ENCODE assay signal across 8 mouse cellular contexts in the genomic region with DNA sequence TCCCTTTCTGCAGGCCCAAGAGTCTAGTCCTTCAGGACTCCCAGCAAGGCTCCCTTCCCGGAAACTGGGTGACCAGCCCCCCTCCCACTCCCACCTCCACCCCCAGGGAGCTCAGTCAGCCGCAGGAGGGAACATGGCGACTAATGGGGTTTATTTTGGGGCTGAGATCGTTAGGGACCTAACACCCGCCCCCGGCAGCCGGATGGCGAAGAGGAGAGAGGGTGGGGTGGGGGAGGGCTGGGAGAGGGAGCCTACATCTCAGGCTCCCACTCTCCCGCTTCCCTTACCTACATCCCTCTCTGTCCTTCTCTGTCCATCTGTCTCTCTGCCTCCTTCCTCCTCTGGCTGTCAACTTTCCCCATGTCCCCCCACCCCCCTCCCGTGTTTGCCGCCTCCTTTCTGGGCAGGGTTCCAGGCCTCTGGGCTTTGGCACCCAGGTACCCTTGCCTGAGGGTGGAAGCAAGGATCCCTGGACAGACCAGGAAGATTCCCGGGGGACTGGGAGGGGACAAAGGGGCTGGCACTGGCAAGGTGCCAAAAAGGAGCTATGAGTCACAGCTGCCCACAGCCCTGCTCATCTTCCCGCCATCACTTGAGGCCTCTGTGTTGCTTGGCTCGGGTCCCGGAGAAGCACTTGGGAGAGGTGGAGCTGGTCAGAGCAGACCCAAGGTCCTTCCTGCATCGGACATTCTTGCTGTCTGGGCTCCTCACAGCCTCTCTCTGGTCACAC. TPM values are rescaled to one million over a fixed set of nuclear protein-coding genes. Genes with fewer than 3 reads are reported as not detected.
DNase-seq lines count a peak whose midpoint lies in the region; ATAC-seq and TF ChIP-seq lines count a peak whose summit lies in the region.

No protein-coding gene starts in this region.

- H3K4me2 ChIP-seq in forebrain, embryonic 13.5 days, result peak overlapping the region; percentile 96
- no peak overlapping the region for H3K4me2 ChIP-seq in forebrain, embryonic 11.5 days (ENCODE audit: low read depth, low read length, severe bottlenecking)
- H3K4me2 ChIP-seq in stomach, embryonic 15.5 days, result no peak overlapping the region
- no peak overlapping the region for H3K4me2 ChIP-seq in stomach, postnatal 0 days (replicated peaks; ENCODE audit: low read depth)
- peak overlapping the region; percentile 91 for H3K4me2 ChIP-seq in hindbrain, embryonic 16.5 days (ENCODE audit: low read length)

- H3K9ac ChIP-seq in forebrain, embryonic 13.5 days, result peak overlapping the region; percentile 79; the same call in 1 of the 2 replicates
- no peak overlapping the region for H3K9ac ChIP-seq in forebrain, embryonic 11.5 days (ENCODE audit: low read length)
- no peak overlapping the region for H3K9ac ChIP-seq in stomach, embryonic 15.5 days
- H3K9ac ChIP-seq in stomach, postnatal 0 days (ENCODE audit: low read length), result no peak overlapping the region
- peak overlapping the region; percentile 69 for H3K9ac ChIP-seq in hindbrain, embryonic 16.5 days (ENCODE audit: low read depth, low read length)

- no peak for ATAC-seq in forebrain, embryonic 13.5 days
- ATAC-seq in forebrain, embryonic 11.5 days (replicated peaks; ENCODE audit: low FRiP score), result no peak
- peak; percentile 23; the same call in 1 of the 2 replicates for ATAC-seq in stomach, embryonic 15.5 days (ENCODE audit: insufficient read depth, low FRiP score, low read depth)
- ATAC-seq in stomach, postnatal 0 days (ENCODE audit: low FRiP score, low TSS enrichment), result no peak
- no peak for ATAC-seq in hindbrain, embryonic 16.5 days

- intact Hi-C loops in heart, postnatal 14 days (cut with DNase I), result no loop called here

- TF ChIP-seq EP300 in stomach, postnatal 0 days (optimal IDR thresholded peaks at IDR 0.05), result no peak

- H3K27me3 ChIP-seq in forebrain, embryonic 13.5 days, result peaks cover 5% of the 10 kb centered on the region; the same call in 1 of the 2 replicates
- no peaks in the 10 kb centered on the region for H3K27me3 ChIP-seq in forebrain, embryonic 11.5 days (ENCODE audit: control insufficient read depth, insufficient read depth, low read length)
- H3K27me3 ChIP-seq in stomach, embryonic 15.5 days (replicated peaks), result peaks cover 67% of the 10 kb centered on the region
- H3K27me3 ChIP-seq in stomach, postnatal 0 days (ENCODE audit: control insufficient read depth, insufficient read depth, low read length), result peaks cover 6% of the 10 kb centered on the region; the same call in 1 of the 2 replicates
- no peaks in the 10 kb centered on the region for H3K27me3 ChIP-seq in hindbrain, embryonic 16.5 days (replicated peaks; ENCODE audit: control insufficient read depth, insufficient read depth, low read length)

- H3K9me3 ChIP-seq in forebrain, embryonic 13.5 days (replicated peaks), result no peaks in the 10 kb centered on the region
- H3K9me3 ChIP-seq in forebrain, embryonic 11.5 days (ENCODE audit: control insufficient read depth, low read length), result no peaks in the 10 kb centered on the region
- no peaks in the 10 kb centered on the region for H3K9me3 ChIP-seq in stomach, embryonic 15.5 days
- H3K9me3 ChIP-seq in stomach, postnatal 0 days (ENCODE audit: control insufficient read depth, low read length), result no peaks in the 10 kb centered on the region
- no peaks in the 10 kb centered on the region for H3K9me3 ChIP-seq in hindbrain, embryonic 16.5 days (ENCODE audit: control insufficient read depth, low read length)

- peak overlapping the region; percentile 51; the same call in 1 of the 2 replicates for H3K27ac ChIP-seq in forebrain, embryonic 13.5 days
- no peak overlapping the region for H3K27ac ChIP-seq in forebrain, embryonic 11.5 days (ENCODE audit: low read depth, low read length)
- no peak overlapping the region for H3K27ac ChIP-seq in stomach, embryonic 15.5 days
- no peak overlapping the region for H3K27ac ChIP-seq in stomach, postnatal 0 days (replicated peaks)
- H3K27ac ChIP-seq in hindbrain, embryonic 16.5 days (ENCODE audit: low read depth, low read length), result peak overlapping the region; percentile 82

- no peak for DNase-seq in forebrain, embryonic 11.5 days (ENCODE audit: low spot score)
- DNase-seq in stomach, postnatal 0 days (ENCODE audit: low spot score), result no peak
- DNase-seq in telencephalon, adult 2 months (ENCODE audit: low read depth, low spot score), result peak; percentile 88
- no peak for DNase-seq in gastrocnemius, postnatal 25 days
- no peak for DNase-seq in heart, postnatal 14 days

- H3K4me3 ChIP-seq in forebrain, embryonic 13.5 days, result no peak overlapping the region
- H3K4me3 ChIP-seq in forebrain, embryonic 11.5 days (ENCODE audit: low read depth, low read length), result no peak overlapping the region
- H3K4me3 ChIP-seq in stomach, embryonic 15.5 days (replicated peaks), result no peak overlapping the region
- H3K4me3 ChIP-seq in stomach, postnatal 0 days (ENCODE audit: low read depth, low read length), result no peak overlapping the region
- H3K4me3 ChIP-seq in hindbrain, embryonic 16.5 days (ENCODE audit: low read length), result no peak overlapping the region

- TF ChIP-seq CTCF in stomach, postnatal 0 days (IDR thresholded peaks at IDR 0.05; ENCODE audit: low read depth), result no peak

- H3K4me1 ChIP-seq in forebrain, embryonic 13.5 days, result peaks cover 85% of the 10 kb centered on the region
- H3K4me1 ChIP-seq in forebrain, embryonic 11.5 days (replicated peaks; ENCODE audit: control insufficient read depth, insufficient read depth, low read length), result peaks cover 22% of the 10 kb centered on the region; the same call in 1 of the 2 replicates
- H3K4me1 ChIP-seq in stomach, embryonic 15.5 days, result peaks cover 12% of the 10 kb centered on the region
- H3K4me1 ChIP-seq in stomach, postnatal 0 days (replicated peaks; ENCODE audit: control insufficient read depth, insufficient read depth), result 0 out of 2 replicates have a peak, but pooled peaks cover 4% of the 10 kb centered on the region
- peaks cover 59% of the 10 kb centered on the region for H3K4me1 ChIP-seq in hindbrain, embryonic 16.5 days (ENCODE audit: control insufficient read depth, insufficient read depth, low read depth, low read length)

- peaks cover 35% of the 10 kb centered on the region for H3K36me3 ChIP-seq in forebrain, embryonic 13.5 days (ENCODE audit: poor library complexity, severe bottlenecking)
- H3K36me3 ChIP-seq in forebrain, embryonic 11.5 days (ENCODE audit: control insufficient read depth, insufficient read depth, low read length), result no peaks in the 10 kb centered on the region; the same call in 1 of the 2 replicates
- H3K36me3 ChIP-seq in stomach, embryonic 15.5 days, result no peaks in the 10 kb centered on the region
- H3K36me3 ChIP-seq in stomach, postnatal 0 days (ENCODE audit: control insufficient read depth, insufficient read depth, low read length), result no peaks in the 10 kb centered on the region
- peaks cover 15% of the 10 kb centered on the region for H3K36me3 ChIP-seq in hindbrain, embryonic 16.5 days (ENCODE audit: control insufficient read depth, insufficient read depth, low read length)

- WGBS in forebrain, embryonic 13.5 days, result 44% methylated on average over 15 of the region's 16 CpGs
- WGBS in forebrain, embryonic 11.5 days, result 57% methylated on average over 16 of the region's 16 CpGs
- 28% methylated on average over 16 of the region's 16 CpGs for WGBS in stomach, embryonic 15.5 days
- WGBS in stomach, postnatal 0 days, result 21% methylated on average over 12 of the region's 16 CpGs
- 27% methylated on average over 14 of the region's 16 CpGs for WGBS in hindbrain, embryonic 16.5 days

RNA-seq across cellular contexts. Expression of a gene that starts 38.7 kb away (rescaled TPM):
- polyA plus RNA-seq in forebrain, embryonic 13.5 days (2015; fragmentation: Nextera tagmentation; extraction: Ambion mirVana), result not detected in 2 replicates
- not detected in 2 replicates for polyA plus RNA-seq in forebrain, embryonic 11.5 days (2014; fragmentation: Nextera tagmentation; extraction: Ambion mirVana)
- polyA plus RNA-seq in stomach, embryonic 15.5 days (2015; fragmentation: Nextera tagmentation; extraction: Ambion mirVana), result not detected in 2 replicates
- polyA plus RNA-seq in stomach, postnatal 0 days (2015; fragmentation: Nextera tagmentation; extraction: Ambion mirVana), result not detected in 2 replicates
- polyA plus RNA-seq in hindbrain, embryonic 16.5 days (2015; fragmentation: Nextera tagmentation; extraction: Ambion mirVana), result 0.14 TPM in 1 of 2 replicates, not detected in the other
- total RNA-seq in gastrocnemius, postnatal 25 days (2021), result not detected
- not detected for total RNA-seq in heart, postnatal 14 days (2021)

Comparison
In these comparisons a context has a peak if more than half of its experiments do, and no peak if none do; other contexts are left out.
1. H3K27ac ChIP-seq: peak in forebrain, embryonic 13.5 days (single experiment) and hindbrain, embryonic 16.5 days (single experiment); none in forebrain, embryonic 11.5 days (single experiment), stomach, embryonic 15.5 days (single experiment) and stomach, postnatal 0 days (single experiment).
2. H3K4me2 ChIP-seq: peak in forebrain, embryonic 13.5 days (single experiment) and hindbrain, embryonic 16.5 days (single experiment); none in forebrain, embryonic 11.5 days (single experiment), stomach, embryonic 15.5 days (single experiment) and stomach, postnatal 0 days (single experiment).
3. H3K9ac ChIP-seq: peak in forebrain, embryonic 13.5 days (single experiment) and hindbrain, embryonic 16.5 days (single experiment); none in forebrain, embryonic 11.5 days (single experiment), stomach, embryonic 15.5 days (single experiment) and stomach, postnatal 0 days (single experiment).